Mouse (Mus musculus): ENCODE data around the gene Sppl2b. TPM values are rescaled to one million over a fixed set of nuclear protein-coding genes. Genes with fewer than 3 reads are reported as not detected.

Sppl2b gene
- total and polyA plus RNA-seq, 2 experiments from 2014 or later, result 74.4 to 90.3 TPM

- no peak overlapping the region for H3K27ac ChIP-seq (ENCODE audit: low read depth, low read length)
- H3K9ac ChIP-seq, result no peak overlapping the region
- no peak for TF ChIP-seq CTCF (IDR thresholded peaks at IDR 0.05; ENCODE audit: low read depth)
- DNase-seq (no peak), ATAC-seq (no peak)
- peaks cover 40% of the 10 kb centered on the region for H3K36me3 ChIP-seq (ENCODE audit: insufficient read depth)
- no peaks in the 10 kb centered on the region for H3K27me3 ChIP-seq (ENCODE audit: insufficient read depth, low read length)
- H3K4me3 ChIP-seq (ENCODE audit: low read depth, low read length), result no peak overlapping the region
- WGBS, result 4% methylated on average over 9 of the region's 9 CpGs
- no peak overlapping the region for H3K4me2 ChIP-seq (ENCODE audit: low read depth)
- H3K9me3 ChIP-seq (ENCODE audit: low read length), result no peaks in the 10 kb centered on the region
- H3K4me1 ChIP-seq (ENCODE audit: insufficient read depth), result no peaks in the 10 kb centered on the region
Observed at GRCm38 (mm10) chr10:80831136-80831535, 23.9 kb upstream of the Sppl2b start.

GRCm38 (mm10) chr10:80832818-80833217 lies 22.3 kb upstream of the Sppl2b start:
- no peak for ATAC-seq
- H3K4me2 ChIP-seq (ENCODE audit: low read depth), result no peak overlapping the region
- H3K27me3 ChIP-seq (ENCODE audit: insufficient read depth, low read length), result no peaks in the 10 kb centered on the region
- no peaks in the 10 kb centered on the region for H3K9me3 ChIP-seq (ENCODE audit: low read length)
- TF ChIP-seq CTCF (IDR thresholded peaks at IDR 0.05; ENCODE audit: low read depth), result no peak
- H3K4me1 ChIP-seq (ENCODE audit: insufficient read depth), result no peaks in the 10 kb centered on the region
- peaks cover 40% of the 10 kb centered on the region for H3K36me3 ChIP-seq (ENCODE audit: insufficient read depth)
- no peak overlapping the region for H3K27ac ChIP-seq (ENCODE audit: low read depth, low read length)
- DNase-seq, result no peak
- H3K9ac ChIP-seq, result no peak overlapping the region
- H3K4me3 ChIP-seq (ENCODE audit: low read depth, low read length), result no peak overlapping the region
- 45% methylated on average over 7 of the region's 7 CpGs for WGBS

GRCm38 (mm10) chr10:80835617-80836016 lies 19.5 kb upstream of the Sppl2b start:
- H3K9ac ChIP-seq, result no peak overlapping the region
- no peak for DNase-seq
- no peaks in the 10 kb centered on the region for H3K9me3 ChIP-seq (ENCODE audit: low read length)
- H3K27ac ChIP-seq (ENCODE audit: low read depth, low read length), result no peak overlapping the region
- no peaks in the 10 kb centered on the region for H3K27me3 ChIP-seq (ENCODE audit: insufficient read depth, low read length)
- H3K36me3 ChIP-seq (ENCODE audit: insufficient read depth), result peaks cover 23% of the 10 kb centered on the region
- H3K4me1 ChIP-seq (ENCODE audit: insufficient read depth), result no peaks in the 10 kb centered on the region
- 0 out of 2 replicates have a peak, but pooled peaks have one; percentile 11 for ATAC-seq
- no peak overlapping the region for H3K4me3 ChIP-seq (ENCODE audit: low read depth, low read length)
- no peak overlapping the region for H3K4me2 ChIP-seq (ENCODE audit: low read depth)
- no peak for TF ChIP-seq CTCF (IDR thresholded peaks at IDR 0.05; ENCODE audit: low read depth)
- WGBS, result 63% methylated on average over 30 of the region's 30 CpGs

- Histone ChIP-seq H3K36me3 (ENCODE audit: insufficient read depth) (peaks cover 19% of the 10 kb centered on the region), H3K4me3 (ENCODE audit: low read depth, low read length) (no peak overlapping the region), H3K9me3 (ENCODE audit: low read length) (no peaks in the 10 kb centered on the region), H3K4me1 (ENCODE audit: insufficient read depth) (no peaks in the 10 kb centered on the region), H3K27me3 (ENCODE audit: insufficient read depth, low read length) (no peaks in the 10 kb centered on the region), H3K4me2 (ENCODE audit: low read depth) (no peak overlapping the region), H3K27ac (ENCODE audit: low read depth, low read length) (no peak overlapping the region), H3K9ac (no peak overlapping the region)
- TF ChIP-seq CTCF (IDR thresholded peaks at IDR 0.05; ENCODE audit: low read depth), result no peak
- 43% methylated on average over 7 of the region's 7 CpGs for WGBS
- ATAC-seq (no peak), DNase-seq (peak; percentile 23)
Observed at GRCm38 (mm10) chr10:80836949-80837379, 18.1 kb upstream of the Sppl2b start.

- no peaks in the 10 kb centered on the region for H3K27me3 ChIP-seq (ENCODE audit: insufficient read depth, low read length)
- no peaks in the 10 kb centered on the region for H3K9me3 ChIP-seq (ENCODE audit: low read length)
- ATAC-seq (no peak), DNase-seq (no peak)
- H3K36me3 ChIP-seq (ENCODE audit: insufficient read depth), result peaks cover 19% of the 10 kb centered on the region
- no peak for TF ChIP-seq CTCF (IDR thresholded peaks at IDR 0.05; ENCODE audit: low read depth)
- H3K4me2 ChIP-seq (ENCODE audit: low read depth), result no peak overlapping the region
- H3K4me1 ChIP-seq (ENCODE audit: insufficient read depth), result no peaks in the 10 kb centered on the region
- H3K27ac ChIP-seq (ENCODE audit: low read depth, low read length), result no peak overlapping the region
- no peak overlapping the region for H3K9ac ChIP-seq
- H3K4me3 ChIP-seq (ENCODE audit: low read depth, low read length), result no peak overlapping the region
- 18% methylated on average over 2 of the region's 2 CpGs for WGBS
Observed at GRCm38 (mm10) chr10:80837827-80838226, 17.2 kb upstream of the Sppl2b start.

GRCm38 (mm10) chr10:80838346-80838912 lies 16.6 kb upstream of the Sppl2b start:
- TF ChIP-seq CTCF (IDR thresholded peaks at IDR 0.05; ENCODE audit: low read depth), result no peak
- DNase-seq (no peak), ATAC-seq (no peak)
- H3K4me2 ChIP-seq (ENCODE audit: low read depth), result no peak overlapping the region
- no peak overlapping the region for H3K4me3 ChIP-seq (ENCODE audit: low read depth, low read length)
- H3K4me1 ChIP-seq (ENCODE audit: insufficient read depth), result 0 out of 2 replicates have a peak, but pooled peaks cover 3% of the 10 kb centered on the region
- no peaks in the 10 kb centered on the region for H3K9me3 ChIP-seq (ENCODE audit: low read length)
- no peaks in the 10 kb centered on the region for H3K27me3 ChIP-seq (ENCODE audit: insufficient read depth, low read length)
- H3K36me3 ChIP-seq (ENCODE audit: insufficient read depth), result peaks cover 16% of the 10 kb centered on the region; the same call in 1 of the 2 replicates
- WGBS, result 72% methylated on average over 2 of the region's 2 CpGs
- no peak overlapping the region for H3K27ac ChIP-seq (ENCODE audit: low read depth, low read length)
- no peak overlapping the region for H3K9ac ChIP-seq

GRCm38 (mm10) chr10:80839848-80840247 lies 15.2 kb upstream of the Sppl2b start:
- no peak for DNase-seq
- 59% methylated on average over 6 of the region's 6 CpGs for WGBS

More at GRCm38 (mm10) chr10:80839848-80840247, 15.2 kb upstream of the Sppl2b start:
- 0 out of 2 replicates have a peak, but pooled peaks cover 3% of the 10 kb centered on the region for H3K4me1 ChIP-seq (ENCODE audit: insufficient read depth)
- H3K36me3 ChIP-seq (ENCODE audit: insufficient read depth), result 0 out of 2 replicates have a peak, but pooled peaks cover 7% of the 10 kb centered on the region
- TF ChIP-seq CTCF (IDR thresholded peaks at IDR 0.05; ENCODE audit: low read depth), result no peak
- H3K9me3 ChIP-seq (ENCODE audit: low read length), result no peaks in the 10 kb centered on the region
- ATAC-seq, result no peak
- no peak overlapping the region for H3K27ac ChIP-seq (ENCODE audit: low read depth, low read length)
- H3K27me3 ChIP-seq (ENCODE audit: insufficient read depth, low read length), result no peaks in the 10 kb centered on the region
- no peak overlapping the region for H3K9ac ChIP-seq
- no peak overlapping the region for H3K4me2 ChIP-seq (ENCODE audit: low read depth)
- H3K4me3 ChIP-seq (ENCODE audit: low read depth, low read length), result no peak overlapping the region
